Mouse (Mus musculus) ES-Bruce4 (cell line): Measurements from ENCODE around the gene Wiz. TPM values are rescaled to one million over a fixed set of nuclear protein-coding genes. Genes with fewer than 3 reads are reported as not detected.

Experiments used
- H3K27ac ChIP-seq: 2 replicates; pipeline ENCODE4 v1.5.1; 2012; ENCODE audit warnings: low read length, inconsistent platforms; ENCODE audit not compliant: insufficient read depth
- H3K27me3 ChIP-seq: 2 replicates; pipeline ENCODE4 v1.6.1; 2012; ENCODE audit warnings: mild to moderate bottlenecking, low read length, inconsistent platforms; ENCODE audit not compliant: control insufficient read depth, poor library complexity, insufficient read depth, severe bottlenecking
- H3K36me3 ChIP-seq: 2 replicates; pipeline ENCODE4 v1.6.1; 2012; ENCODE audit warnings: inconsistent platforms, mild to moderate bottlenecking, low read length, moderate library complexity; ENCODE audit not compliant: control insufficient read depth, poor library complexity, insufficient read depth, severe bottlenecking
- H3K4me1 ChIP-seq: one replicate; pipeline ENCODE4 v1.8.1; 2011; ENCODE audit warnings: low read length; ENCODE audit not compliant: control insufficient read depth, insufficient read depth
- H3K4me3 ChIP-seq: 2 replicates; pipeline ENCODE4 v1.5.1; 2011; ENCODE audit warnings: low read depth, mild to moderate bottlenecking, low read length
- H3K9ac ChIP-seq: 2 replicates; pipeline ENCODE4 v1.6.1; 2012; ENCODE audit warnings: low read depth, mild to moderate bottlenecking, inconsistent platforms; ENCODE audit not compliant: poor library complexity, severe bottlenecking
- H3K9me3 ChIP-seq: replicated peaks from 2 replicates; pipeline ENCODE4 v1.6.1; 2012; ENCODE audit warnings: mild to moderate bottlenecking, low read length, inconsistent platforms; ENCODE audit not compliant: control insufficient read depth, poor library complexity, insufficient read depth, severe bottlenecking
- CTCF ChIP-seq: IDR thresholded peaks from one replicate; pipeline ENCODE4 v1.8.1; 2011; ENCODE audit warnings: low read depth, low read length
- EP300 ChIP-seq: IDR thresholded peaks from 2 replicates; pipeline ENCODE4 v1.6.1; 2011; ENCODE audit warnings: low read depth, low read length; ENCODE audit not compliant: insufficient read depth
- POLR2A ChIP-seq: IDR thresholded peaks from one replicate; pipeline ENCODE4 v1.8.1; 2011; ENCODE audit warnings: low read length; ENCODE audit not compliant: insufficient read depth
- polyA plus RNA-seq: library from polyadenylated mRNA; stranded (reverse); fragments of >200 nt; gene quantifications from 2 replicates; pipeline ENCODE4 v1.2.4, GENCODE M21; 2011; ENCODE audit warnings: low read depth; ENCODE audit not compliant: missing spikeins, insufficient read depth, insufficient read length

Wiz gene
- polyA plus RNA-seq, 1 experiment, result 56.3 TPM

GRCm38 (mm10) chr17:32312801-32313200 lies 76.4 kb downstream of the Wiz start:
- Histone ChIP-seq H3K4me1 (no peaks in the 10 kb centered on the region), H3K9ac (no peak overlapping the region), H3K36me3 (peaks cover 98% of the 10 kb centered on the region), H3K27me3 (no peaks in the 10 kb centered on the region), H3K9me3 (no peaks in the 10 kb centered on the region), H3K27ac (no peak overlapping the region), H3K4me3 (no peak overlapping the region)
- TF ChIP-seq CTCF (no peak), EP300 (no peak), POLR2A (no peak)

- Histone ChIP-seq H3K27ac (no peak overlapping the region), H3K36me3 (peaks cover 98% of the 10 kb centered on the region), H3K4me3 (no peak overlapping the region), H3K27me3 (no peaks in the 10 kb centered on the region), H3K9ac (no peak overlapping the region), H3K9me3 (no peaks in the 10 kb centered on the region), H3K4me1 (no peaks in the 10 kb centered on the region)
- no peak for TF ChIP-seq EP300
- TF ChIP-seq POLR2A, result no peak
- no peak for TF ChIP-seq CTCF
Measured at GRCm38 (mm10) chr17:32307963-32308362, 81.3 kb downstream of the Wiz start.

Other genes starting within 250 kb of the Wiz start
- 75.6 and 83.8 TPM in 2 replicates for gene Notch3, start 222.6 kb downstream of the Wiz start, polyA plus RNA-seq
- gene Ephx3, start 199.9 kb downstream of the Wiz start, polyA plus RNA-seq, result 0.76 and 1.3 TPM in 2 replicates
- 190 and 191 TPM in 2 replicates for gene Brd4, start 104.7 kb downstream of the Wiz start, polyA plus RNA-seq
- gene Akap8, start 68.2 kb downstream of the Wiz start, polyA plus RNA-seq, result 135 and 154 TPM in 2 replicates
- 67.7 and 78.8 TPM in 2 replicates for gene Akap8l, start 38.8 kb downstream of the Wiz start, polyA plus RNA-seq
- gene Rasal3, start 14.1 kb upstream of the Wiz start, polyA plus RNA-seq, result 0.20 and 0.96 TPM in 2 replicates
- gene Pglyrp2, start 34.7 kb upstream of the Wiz start, polyA plus RNA-seq, result not detected in 2 replicates
- gene Cyp4f39, start 63.3 kb upstream of the Wiz start, polyA plus RNA-seq, result 0.88 and 1.2 TPM in 2 replicates
- 10.4 and 11.5 TPM in 2 replicates for gene Cyp4f17, start 116.6 kb upstream of the Wiz start, polyA plus RNA-seq
- 16.3 and 17.2 TPM in 2 replicates for gene Cyp4f16, start 147.1 kb upstream of the Wiz start, polyA plus RNA-seq
- gene Cyp4f37, start 231.9 kb upstream of the Wiz start, polyA plus RNA-seq, result not detected in 2 replicates